Mouse (Mus musculus) testis, adult 2 months (tissue): ENCODE measurements around the gene A830005F24Rik.

ENCODE experiments used
- CTCF ChIP-seq: fragments of 200-500 bp; IDR thresholded peaks from 2 replicates; pipeline ENCODE4 v1.5.1; 2012; ENCODE audit warnings: low read depth, mild to moderate bottlenecking, inconsistent platforms, low read length, moderate library complexity; ENCODE audit not compliant: control insufficient read depth, insufficient read depth, insufficient replicate concordance
- POLR2A ChIP-seq: fragments of 200-500 bp; IDR thresholded peaks from 2 replicates; pipeline ENCODE4 v1.6.1; 2012; ENCODE audit warnings: low read depth, mild to moderate bottlenecking, inconsistent platforms, low read length, moderate library complexity; ENCODE audit not compliant: control insufficient read depth

DNA sequence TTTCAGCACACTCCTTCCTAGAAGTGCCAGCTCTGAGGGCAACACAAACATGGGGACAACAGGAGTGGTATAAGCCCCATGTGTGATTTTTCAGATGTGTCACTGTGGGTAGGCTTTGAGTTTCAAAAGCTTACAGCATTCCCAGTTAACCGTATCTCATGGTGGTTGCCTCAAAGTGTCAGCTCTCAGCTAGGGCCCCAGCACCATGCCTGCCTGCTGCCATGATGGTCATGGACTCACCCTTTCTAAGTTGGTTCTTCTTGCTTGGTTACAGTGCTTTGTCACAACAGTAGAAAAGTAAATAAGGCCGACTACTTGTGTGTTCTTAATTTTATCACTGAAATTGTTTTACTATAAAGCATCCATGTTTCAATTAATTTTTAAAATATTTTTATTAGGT is 18.1 kb downstream of the A830005F24Rik start:
- TF ChIP-seq CTCF (no peak), POLR2A (no peak)
